Mouse (Mus musculus): Measurements from ENCODE around the gene Mier3. TPM values are rescaled to one million over a fixed set of nuclear protein-coding genes. Genes with fewer than 3 reads are reported as not detected.
A peak's percentile ranks its signal among the peaks of the same experiment; 100 is the strongest.

Mier3 gene
- total and polyA plus RNA-seq, 3 experiments = 3.3 to 14.6 (median 13.1) TPM

DNA sequence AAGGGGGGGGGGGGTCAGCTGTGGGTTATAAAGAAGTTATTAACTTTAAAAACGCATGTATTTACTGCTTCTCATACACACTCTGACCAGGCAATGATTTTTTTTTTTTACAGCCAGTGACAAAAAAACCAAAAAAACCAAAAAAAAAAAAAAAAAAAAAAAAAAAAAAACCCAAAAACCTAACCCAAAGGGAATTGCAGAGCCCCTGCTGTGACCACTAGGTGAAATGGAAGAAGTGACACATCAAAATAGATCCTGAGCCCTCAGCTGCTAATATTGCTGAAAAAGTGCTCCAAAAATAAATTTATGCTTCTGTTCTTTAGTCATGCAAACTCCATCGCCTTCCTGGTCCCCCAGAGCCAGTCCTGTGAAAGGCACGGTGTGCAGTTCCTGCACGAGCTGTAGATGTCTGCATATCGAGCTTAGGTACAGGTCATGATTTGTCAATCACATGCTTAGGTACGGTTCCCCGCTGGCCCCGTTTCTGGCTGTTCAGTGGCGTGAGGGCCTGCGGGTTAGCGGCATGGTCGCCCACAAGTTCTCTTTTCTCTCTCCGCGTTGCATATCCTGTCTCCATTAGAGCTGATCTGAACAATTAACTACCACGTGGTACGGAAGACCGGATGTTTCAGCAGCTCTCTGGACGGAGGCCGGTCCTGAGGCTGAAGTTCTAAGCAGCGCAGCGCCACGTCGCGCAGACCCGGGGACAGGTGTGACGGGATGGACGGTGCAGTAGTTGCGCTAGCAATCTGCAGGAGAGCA, 67.7 kb downstream of the Mier3 start:
- intact Hi-C loops (cut with DNase I) = no loop called here
- H3K27ac ChIP-seq = no peak overlapping the region
- 87% methylated on average over 28 of the region's 28 CpGs for WGBS

DNA sequence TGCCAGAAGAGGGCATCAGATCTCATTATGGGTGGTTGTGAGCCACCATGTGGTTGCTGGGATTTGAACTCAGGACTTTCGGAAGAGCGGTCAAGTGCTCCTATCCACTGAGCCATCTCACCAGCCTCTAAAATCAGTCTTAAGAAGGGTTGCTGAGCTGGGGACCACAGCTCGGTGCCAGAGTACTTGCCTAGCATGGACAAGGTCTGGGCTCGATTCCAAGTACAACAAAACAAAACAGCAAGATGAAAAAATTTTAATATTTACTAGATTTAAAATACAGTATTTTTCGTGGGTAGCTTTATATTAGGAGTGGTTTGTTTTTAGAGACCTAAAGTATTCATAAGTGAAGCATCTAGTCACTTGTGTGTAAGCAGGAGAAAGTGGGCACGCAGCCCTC, 72.5 kb downstream of the Mier3 start:
- intact Hi-C loops (cut with DNase I) = no loop called here
- Histone ChIP-seq H3K27ac (no peak overlapping the region), H3K9ac (ENCODE audit: low read depth, low read length) (no peak overlapping the region), H3K36me3 (ENCODE audit: control insufficient read depth, insufficient read depth, low read length) (peaks cover 5% of the 10 kb centered on the region), H3K79me2 (replicated peaks; ENCODE audit: control insufficient read depth, insufficient read depth, low read length) (no peaks in the 10 kb centered on the region), H3K27me3 (ENCODE audit: control insufficient read depth, insufficient read depth, low read length) (no peaks in the 10 kb centered on the region), H3K4me1 (ENCODE audit: control insufficient read depth, insufficient read depth, low read length) (no peaks in the 10 kb centered on the region), H3K4me3 (no peak overlapping the region)
- WGBS = 78% methylated on average over 6 of the region's 6 CpGs
- DNase-seq = no peak
- no peak for TF ChIP-seq POLR2A (IDR thresholded peaks at IDR 0.05; ENCODE audit: insufficient read depth, low read depth, low read length)
- no peak for TF ChIP-seq CTCF (IDR thresholded peaks at IDR 0.05)
- no peak for TF ChIP-seq EP300 (IDR thresholded peaks at IDR 0.05; ENCODE audit: insufficient read depth, low read depth, low read length)

More for the DNA sequence above, 67.7 kb downstream of the Mier3 start:
- no peak for DNase-seq
- TF ChIP-seq POLR2A (IDR thresholded peaks at IDR 0.05; ENCODE audit: insufficient read depth, low read depth, low read length) (no peak), EP300 (IDR thresholded peaks at IDR 0.05; ENCODE audit: insufficient read depth, low read depth, low read length) (no peak), CTCF (IDR thresholded peaks at IDR 0.05) (no peak)
- H3K4me3 ChIP-seq = no peak overlapping the region
- H3K4me1 ChIP-seq (ENCODE audit: control insufficient read depth, insufficient read depth, low read length) = no peaks in the 10 kb centered on the region
- peaks cover 5% of the 10 kb centered on the region; the same call in 1 of the 2 replicates for H3K36me3 ChIP-seq (ENCODE audit: control insufficient read depth, insufficient read depth, low read length)
- H3K27me3 ChIP-seq (ENCODE audit: control insufficient read depth, insufficient read depth, low read length) = no peaks in the 10 kb centered on the region
- no peak overlapping the region for H3K9ac ChIP-seq (ENCODE audit: low read depth, low read length)
- H3K79me2 ChIP-seq (replicated peaks; ENCODE audit: control insufficient read depth, insufficient read depth, low read length) = no peaks in the 10 kb centered on the region

DNA sequence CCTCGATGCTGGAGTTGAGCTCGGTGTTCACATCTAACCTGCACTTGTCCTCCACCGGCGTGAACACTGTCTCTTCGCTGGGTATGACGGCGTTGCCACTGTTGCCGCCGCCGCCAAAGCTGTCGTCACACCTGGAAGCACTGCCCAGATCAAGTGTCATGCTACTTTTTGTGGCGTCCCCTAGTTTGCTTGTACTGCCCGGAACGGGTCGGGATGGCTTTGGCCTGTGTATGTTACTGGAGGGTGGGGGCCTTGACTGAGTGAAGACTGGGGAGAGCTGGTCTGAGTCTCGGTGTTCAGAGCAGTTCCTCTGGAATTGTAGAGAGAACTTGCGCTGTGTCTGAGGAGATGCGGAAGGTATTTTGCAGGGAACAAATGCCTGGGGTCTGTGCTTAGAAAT, 74.6 kb downstream of the Mier3 start:
- peak in 1 of 2 experiments; percentile 10 for DNase-seq
- no peak overlapping the region for H3K27ac ChIP-seq
- no peak overlapping the region for H3K4me3 ChIP-seq
- no peaks in the 10 kb centered on the region for H3K4me1 ChIP-seq (ENCODE audit: control insufficient read depth, insufficient read depth, low read length)
- peaks cover 3% of the 10 kb centered on the region for H3K36me3 ChIP-seq (ENCODE audit: control insufficient read depth, insufficient read depth, low read length)
- intact Hi-C loops (cut with DNase I) = no loop called here
- WGBS = 97% methylated on average over 18 of the region's 18 CpGs
- H3K9ac ChIP-seq (ENCODE audit: low read depth, low read length) = no peak overlapping the region
- no peaks in the 10 kb centered on the region for H3K27me3 ChIP-seq (ENCODE audit: control insufficient read depth, insufficient read depth, low read length)
- H3K79me2 ChIP-seq (replicated peaks; ENCODE audit: control insufficient read depth, insufficient read depth, low read length) = no peaks in the 10 kb centered on the region
- TF ChIP-seq POLR2A (IDR thresholded peaks at IDR 0.05; ENCODE audit: insufficient read depth, low read depth, low read length) = no peak
- TF ChIP-seq CTCF (IDR thresholded peaks at IDR 0.05) = no peak
- TF ChIP-seq EP300 (IDR thresholded peaks at IDR 0.05; ENCODE audit: insufficient read depth, low read depth, low read length) = no peak

DNA sequence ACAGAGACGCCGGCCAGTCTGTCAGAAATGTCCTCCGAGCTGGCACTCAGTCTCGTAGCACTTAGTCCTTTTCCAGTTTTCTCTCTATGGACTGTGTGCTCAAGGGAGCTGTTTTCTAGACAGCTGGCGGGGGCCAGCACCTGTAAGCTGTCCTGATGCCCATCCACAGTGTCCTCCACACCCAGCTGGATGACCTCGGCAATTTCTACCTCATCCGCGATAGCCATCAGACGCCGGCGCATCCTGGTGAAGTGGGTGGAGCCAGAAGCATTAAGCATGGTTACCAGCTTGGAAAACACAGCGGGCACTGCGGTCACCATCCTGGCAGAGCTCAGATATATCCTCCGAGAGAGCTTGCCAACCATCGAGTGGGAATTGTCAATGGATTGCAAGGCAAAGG, 75.2 kb downstream of the Mier3 start:
- no peaks in the 10 kb centered on the region; the same call in 1 of the 2 replicates for H3K36me3 ChIP-seq (ENCODE audit: control insufficient read depth, insufficient read depth, low read length)
- 94% methylated on average over 15 of the region's 15 CpGs for WGBS
- no peak for TF ChIP-seq CTCF (IDR thresholded peaks at IDR 0.05)
- no peak for TF ChIP-seq POLR2A (IDR thresholded peaks at IDR 0.05; ENCODE audit: insufficient read depth, low read depth, low read length)
- no peak for TF ChIP-seq EP300 (IDR thresholded peaks at IDR 0.05; ENCODE audit: insufficient read depth, low read depth, low read length)
- H3K79me2 ChIP-seq (replicated peaks; ENCODE audit: control insufficient read depth, insufficient read depth, low read length) = no peaks in the 10 kb centered on the region
- no peak overlapping the region for H3K27ac ChIP-seq
- H3K9ac ChIP-seq (ENCODE audit: low read depth, low read length) = no peak overlapping the region
- no peaks in the 10 kb centered on the region for H3K4me1 ChIP-seq (ENCODE audit: control insufficient read depth, insufficient read depth, low read length)
- no peak overlapping the region for H3K4me3 ChIP-seq
- no peaks in the 10 kb centered on the region for H3K27me3 ChIP-seq (ENCODE audit: control insufficient read depth, insufficient read depth, low read length)
- intact Hi-C loops (cut with DNase I) = no loop called here
- DNase-seq = peak in 1 of 2 experiments; percentile 10

DNA sequence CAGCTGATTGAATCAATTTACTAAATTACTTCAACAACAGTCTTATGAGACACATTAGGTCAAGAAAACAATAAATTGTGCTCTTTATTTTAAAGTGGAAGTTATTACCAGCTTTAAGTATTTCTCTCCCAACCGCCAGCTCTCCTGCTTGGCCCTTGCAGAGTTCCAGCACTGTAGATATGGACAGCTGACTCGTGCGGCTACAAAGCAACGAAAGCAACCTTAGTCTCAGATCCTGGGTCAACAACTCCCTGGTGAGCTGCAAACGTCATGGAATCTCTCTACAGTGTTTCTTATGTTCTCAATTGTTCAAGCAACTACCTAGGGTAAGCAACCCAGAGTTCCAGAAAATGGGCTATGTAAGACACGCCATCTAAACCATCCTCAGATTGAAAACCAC, 76.2 kb downstream of the Mier3 start:
- TF ChIP-seq EP300 (IDR thresholded peaks at IDR 0.05; ENCODE audit: insufficient read depth, low read depth, low read length) (no peak), CTCF (IDR thresholded peaks at IDR 0.05) (no peak), POLR2A (IDR thresholded peaks at IDR 0.05; ENCODE audit: insufficient read depth, low read depth, low read length) (no peak)
- intact Hi-C loops (cut with DNase I) = no loop called here
- peak in 1 of 2 experiments; percentile 11 for DNase-seq
- no peaks in the 10 kb centered on the region for H3K27me3 ChIP-seq (ENCODE audit: control insufficient read depth, insufficient read depth, low read length)
- H3K36me3 ChIP-seq (ENCODE audit: control insufficient read depth, insufficient read depth, low read length) = no peaks in the 10 kb centered on the region; the same call in 1 of the 2 replicates
- H3K79me2 ChIP-seq (replicated peaks; ENCODE audit: control insufficient read depth, insufficient read depth, low read length) = no peaks in the 10 kb centered on the region
- H3K4me1 ChIP-seq (ENCODE audit: control insufficient read depth, insufficient read depth, low read length) = no peaks in the 10 kb centered on the region
- H3K27ac ChIP-seq = no peak overlapping the region
- 86% methylated on average over 6 of the region's 6 CpGs for WGBS
- H3K9ac ChIP-seq (ENCODE audit: low read depth, low read length) = no peak overlapping the region
- H3K4me3 ChIP-seq = no peak overlapping the region

DNA sequence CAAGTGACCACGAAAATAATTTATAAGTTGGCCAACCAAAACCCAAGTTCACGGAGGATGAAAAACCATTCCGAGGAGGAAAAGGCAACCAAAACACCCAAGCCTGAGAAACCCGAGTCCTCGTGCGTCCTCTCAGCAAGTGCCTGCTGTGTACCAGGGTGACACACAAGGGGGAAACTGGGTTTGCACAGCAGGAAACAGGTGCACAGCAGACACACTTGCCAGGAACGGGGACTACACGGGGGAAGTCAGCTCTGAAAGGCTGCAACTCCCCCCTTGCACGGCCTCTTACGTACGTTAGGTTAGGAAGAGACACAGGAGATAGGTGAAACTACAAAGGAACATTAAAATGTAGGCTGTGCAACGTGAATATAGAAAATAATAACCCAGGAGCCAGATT, 81.7 kb downstream of the Mier3 start:
- WGBS = 77% methylated on average over 12 of the region's 12 CpGs
- TF ChIP-seq CTCF (IDR thresholded peaks at IDR 0.05) (no peak), POLR2A (IDR thresholded peaks at IDR 0.05; ENCODE audit: insufficient read depth, low read depth, low read length) (no peak), EP300 (IDR thresholded peaks at IDR 0.05; ENCODE audit: insufficient read depth, low read depth, low read length) (no peak)
- H3K36me3 ChIP-seq (ENCODE audit: control insufficient read depth, insufficient read depth, low read length) = no peaks in the 10 kb centered on the region; the same call in none of the 2 replicates
- H3K27me3 ChIP-seq (ENCODE audit: control insufficient read depth, insufficient read depth, low read length) = no peaks in the 10 kb centered on the region
- H3K27ac ChIP-seq = no peak overlapping the region
- no peak for DNase-seq
- no peaks in the 10 kb centered on the region for H3K4me1 ChIP-seq (ENCODE audit: control insufficient read depth, insufficient read depth, low read length)
- H3K4me3 ChIP-seq = no peak overlapping the region
- H3K79me2 ChIP-seq (replicated peaks; ENCODE audit: control insufficient read depth, insufficient read depth, low read length) = 0 out of 2 replicates have a peak, but pooled peaks cover 1% of the 10 kb centered on the region
- intact Hi-C loops (cut with DNase I) = no loop called here
- H3K9ac ChIP-seq (ENCODE audit: low read depth, low read length) = no peak overlapping the region

Other genes starting within 250 kb of the Mier3 start
- 10 to 100 TPM; 49.1 to 50.9 TPM for gene Gpbp1, start 190.9 kb upstream of the Mier3 start, total RNA-seq (2021)
- 4.4 and 11.2 TPM in 2 replicates for gene Gpbp1, start 190.9 kb upstream of the Mier3 start, polyA plus RNA-seq (2012; rRNA removed)
- gene Gm49496, start 131.0 kb upstream of the Mier3 start, total RNA-seq (2021) = not detected
- gene Gm49496, start 131.0 kb upstream of the Mier3 start, polyA plus RNA-seq (2012; rRNA removed) = not detected in 2 replicates
- not detected for gene Gm10198, start 88.2 kb upstream of the Mier3 start, total RNA-seq (2021)
- not detected in 2 replicates for gene Gm10198, start 88.2 kb upstream of the Mier3 start, polyA plus RNA-seq (2012; rRNA removed)
- 10 to 100 TPM; 15.2 to 24.6 TPM for gene Map3k1, start 128.0 kb downstream of the Mier3 start, total RNA-seq (2021)
- gene Map3k1, start 128.0 kb downstream of the Mier3 start, polyA plus RNA-seq (2012; rRNA removed) = 10.7 and 14.0 TPM in 2 replicates

Measured in heart, adult 2 months (tissue).